13 mouse cellular contexts compared by ENCODE assay signal in the genomic region with DNA sequence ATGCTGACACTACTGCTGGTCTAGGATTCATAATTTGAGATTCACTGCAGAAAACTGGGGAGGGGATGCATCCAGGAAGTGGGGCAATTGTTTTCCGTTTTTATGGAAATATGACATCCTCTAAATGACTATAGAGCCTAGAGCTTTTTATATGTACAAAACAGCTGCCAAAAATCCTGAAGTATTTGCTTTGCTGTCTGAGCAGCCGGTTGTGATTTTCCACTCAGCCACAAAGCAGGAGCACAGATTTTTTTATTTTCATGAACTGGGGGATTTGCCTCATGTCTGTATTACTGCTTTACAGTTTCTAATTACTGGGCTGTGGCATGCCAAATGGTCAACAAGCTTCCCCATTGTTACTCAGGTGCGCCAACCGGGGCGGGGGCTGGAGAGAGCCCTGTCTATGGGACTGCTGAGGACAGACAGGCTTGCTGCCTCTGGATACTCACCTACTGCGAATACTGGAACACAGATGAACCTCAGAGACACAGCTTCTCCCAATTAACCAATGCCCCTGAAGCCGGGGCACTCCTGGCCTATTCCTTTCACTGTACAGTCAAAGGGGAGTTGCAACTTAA. TPM values are rescaled to one million over a fixed set of nuclear protein-coding genes. Genes with fewer than 3 reads are reported as not detected.
DNase-seq lines count a peak whose midpoint lies in the region; ATAC-seq and TF ChIP-seq lines count a peak whose summit lies in the region.
"Had no signal": no experiment of that assay in that cellular context is flagged by ENCODE, and none has a peak within 500 bp of the region (broad histone marks: within the 10 kb centered on the region; RNA-seq: fewer than 3 reads in every experiment).

No protein-coding gene starts in this region.

- no peak overlapping the region for H3K4me3 ChIP-seq in cerebellum, adult 2 months (replicated peaks; ENCODE audit: insufficient read depth, low read depth, low read length)
- H3K4me3 ChIP-seq in heart, embryonic 10.5 days = no peak overlapping the region
- no peak overlapping the region for H3K4me3 ChIP-seq in lung, postnatal 0 days (ENCODE audit: low read depth, low read length)
- H3K4me3 ChIP-seq in lung, adult 2 months (replicated peaks; ENCODE audit: extremely low read depth, low read depth, low read length) = no peak overlapping the region
- no peak overlapping the region for H3K4me3 ChIP-seq in kidney, embryonic 15.5 days (replicated peaks)

- H3K9me3 ChIP-seq in heart, embryonic 10.5 days = no peaks in the 10 kb centered on the region
- H3K9me3 ChIP-seq in lung, postnatal 0 days (ENCODE audit: low read length) = no peaks in the 10 kb centered on the region
- no peaks in the 10 kb centered on the region for H3K9me3 ChIP-seq in kidney, embryonic 15.5 days (replicated peaks)

- no peaks in the 10 kb centered on the region for H3K36me3 ChIP-seq in heart, embryonic 10.5 days
- no peaks in the 10 kb centered on the region for H3K36me3 ChIP-seq in lung, postnatal 0 days (ENCODE audit: insufficient read depth, low read length)
- H3K36me3 ChIP-seq in kidney, embryonic 15.5 days = no peaks in the 10 kb centered on the region

- ATAC-seq in lung, postnatal 0 days = peak; percentile 37
- ATAC-seq in kidney, embryonic 15.5 days (replicated peaks; ENCODE audit: low FRiP score) = no peak
- ATAC-seq: forebrain, embryonic 14.5 days had no signal

- no peak for TF ChIP-seq EP300 in lung, postnatal 0 days (IDR thresholded peaks at IDR 0.05)

- no peak overlapping the region for H3K9ac ChIP-seq in lung, postnatal 0 days (replicated peaks; ENCODE audit: low read depth)
- no peak overlapping the region for H3K9ac ChIP-seq in kidney, embryonic 15.5 days

- H3K4me1 ChIP-seq in cerebellum, adult 2 months (ENCODE audit: control insufficient read depth, insufficient read depth, low read length) = peaks cover 28% of the 10 kb centered on the region
- H3K4me1 ChIP-seq in heart, embryonic 10.5 days = peaks cover 35% of the 10 kb centered on the region
- peaks cover 16% of the 10 kb centered on the region; the same call in 1 of the 2 replicates for H3K4me1 ChIP-seq in lung, postnatal 0 days (ENCODE audit: insufficient read depth, low read depth, low read length)
- H3K4me1 ChIP-seq in lung, adult 2 months (ENCODE audit: control insufficient read depth, insufficient read depth, low read length) = peaks cover 18% of the 10 kb centered on the region
- H3K4me1 ChIP-seq in kidney, embryonic 15.5 days = peaks cover 50% of the 10 kb centered on the region

- no peak for TF ChIP-seq POLR2A in cerebellum, adult 2 months (IDR thresholded peaks at IDR 0.05; ENCODE audit: borderline replicate concordance, insufficient read depth, low read length)
- TF ChIP-seq POLR2A in lung, adult 2 months (IDR thresholded peaks at IDR 0.05; ENCODE audit: borderline replicate concordance, extremely low read depth, low read depth, low read length) = no peak

- peak; percentile 24 to 32 for DNase-seq in cerebellum, adult 2 months
- no peak for DNase-seq in cerebellum, adult 18-20 months
- DNase-seq in heart, embryonic 10.5 days (ENCODE audit: low spot score) = peak; percentile 60
- DNase-seq in heart, adult 18-20 months = no peak
- DNase-seq in lung, postnatal 0 days (ENCODE audit: low spot score) = peak; percentile 60
- DNase-seq in lung, adult 2 months = no peak
- no peak for DNase-seq in right cerebral cortex, postnatal 14 days
- DNase-seq: midbrain, embryonic 14.5 days; right cerebral cortex, postnatal 25 days; thymus, postnatal 14 days had no signal

- H3K27ac ChIP-seq in cerebellum, adult 2 months (ENCODE audit: insufficient read depth, low read length) = no peak overlapping the region
- no peak overlapping the region for H3K27ac ChIP-seq in heart, embryonic 10.5 days
- no peak overlapping the region for H3K27ac ChIP-seq in lung, postnatal 0 days (ENCODE audit: low read length)
- no peak overlapping the region for H3K27ac ChIP-seq in kidney, embryonic 15.5 days

- H3K4me2 ChIP-seq in lung, postnatal 0 days (replicated peaks; ENCODE audit: low read depth, low read length) = no peak overlapping the region
- no peak overlapping the region for H3K4me2 ChIP-seq in kidney, embryonic 15.5 days

- no peak for TF ChIP-seq CTCF in cerebellum, adult 2 months (IDR thresholded peaks at IDR 0.05; ENCODE audit: borderline replicate concordance, insufficient read depth, low read depth, low read length)
- no peak for TF ChIP-seq CTCF in lung, postnatal 0 days (IDR thresholded peaks at IDR 0.05)
- TF ChIP-seq CTCF in lung, adult 2 months (IDR thresholded peaks at IDR 0.05; ENCODE audit: insufficient read depth, low read length) = no peak

- WGBS in cerebellum, adult 2 months = 67% methylated on average over 7 of the region's 7 CpGs
- WGBS in heart, embryonic 10.5 days = 83% methylated on average over 7 of the region's 7 CpGs
- 46% methylated on average over 7 of the region's 7 CpGs for WGBS in lung, postnatal 0 days
- 69% methylated on average over 7 of the region's 7 CpGs for WGBS in lung, adult 2 months
- WGBS in kidney, embryonic 15.5 days = 64% methylated on average over 7 of the region's 7 CpGs

- H3K27me3 ChIP-seq in cerebellum, adult 2 months (ENCODE audit: control insufficient read depth, insufficient read depth, low read length) = no peaks in the 10 kb centered on the region
- no peaks in the 10 kb centered on the region for H3K27me3 ChIP-seq in heart, embryonic 10.5 days (ENCODE audit: insufficient read depth, poor library complexity, severe bottlenecking)
- no peaks in the 10 kb centered on the region for H3K27me3 ChIP-seq in lung, postnatal 0 days (replicated peaks; ENCODE audit: insufficient read depth, low read length)
- no peaks in the 10 kb centered on the region for H3K27me3 ChIP-seq in kidney, embryonic 15.5 days
- H3K27me3 ChIP-seq: CH12.LX had no signal

RNA-seq across cellular contexts. Expression of gene Auts2, which starts 53.3 kb away (rescaled TPM):
- polyA plus RNA-seq in cerebellum, adult 2 months (2012; rRNA removed) = 39.0 and 39.7 TPM in 2 replicates
- 18.3 and 24.7 TPM in 2 replicates for polyA plus RNA-seq in heart, embryonic 10.5 days (2016; fragmentation: Nextera tagmentation; extraction: Ambion mirVana)
- 10 to 100 TPM; 24.3 to 29.9 TPM for total RNA-seq in heart, adult 18-20 months (2021)
- 4.4 and 6.0 TPM in 2 replicates for polyA plus RNA-seq in lung, postnatal 0 days (2015; fragmentation: Nextera tagmentation; extraction: Ambion mirVana)
- 8.3 and 9.6 TPM in 2 replicates for polyA plus RNA-seq in lung, adult 2 months (2012; rRNA removed)
- 25.6 and 27.7 TPM in 2 replicates for polyA plus RNA-seq in kidney, embryonic 15.5 days (2015; fragmentation: Nextera tagmentation; extraction: Ambion mirVana)
- total RNA-seq: CH12.LX had no signal

Comparison
In these comparisons a context has a peak if more than half of its experiments do, and no peak if none do; other contexts are left out.
1. DNase-seq: peak in cerebellum, adult 2 months (2 of 2), heart, embryonic 10.5 days (single experiment) and lung, postnatal 0 days (single experiment); none in cerebellum, adult 18-20 months (0 of 2), heart, adult 18-20 months (0 of 2), lung, adult 2 months (single experiment) and right cerebral cortex, postnatal 14 days (single experiment).